Mouse (Mus musculus): ENCODE results near the gene Ly6g5b.

Gene Ly6g5b

GRCm38 (mm10) chr17:35105740-35106389, 9.4 kb downstream of the Ly6g5b start:
- DNase-seq (ENCODE audit: low spot score), result no peak

- no peak for DNase-seq (ENCODE audit: low spot score)
Observed at GRCm38 (mm10) chr17:35104754-35105153, 10.5 kb downstream of the Ly6g5b start.

- DNase-seq (ENCODE audit: low spot score), result no peak
Observed at GRCm38 (mm10) chr17:35104079-35104478, 11.1 kb downstream of the Ly6g5b start.

GRCm38 (mm10) chr17:35103221-35103690, 12.0 kb downstream of the Ly6g5b start:
- DNase-seq (ENCODE audit: low spot score), result no peak

- no peak for DNase-seq (ENCODE audit: low spot score)
Observed at GRCm38 (mm10) chr17:35102299-35102698, 12.9 kb downstream of the Ly6g5b start.

GRCm38 (mm10) chr17:35101161-35101560, 14.1 kb downstream of the Ly6g5b start:
- no peak for DNase-seq (ENCODE audit: low spot score)

GRCm38 (mm10) chr17:35100196-35100765, 14.9 kb downstream of the Ly6g5b start:
- DNase-seq (ENCODE audit: low spot score), result no peak

GRCm38 (mm10) chr17:35097164-35097655, 18.0 kb downstream of the Ly6g5b start:
- no peak for DNase-seq (ENCODE audit: low spot score)

GRCm38 (mm10) chr17:35096597-35096996, 18.6 kb downstream of the Ly6g5b start:
- DNase-seq (ENCODE audit: low spot score), result no peak

- DNase-seq (ENCODE audit: low spot score), result peak; percentile 51
Observed at GRCm38 (mm10) chr17:35094475-35095365, 20.5 kb downstream of the Ly6g5b start.

GRCm38 (mm10) chr17:35092403-35093198, 22.6 kb downstream of the Ly6g5b start:
- DNase-seq (ENCODE audit: low spot score), result no peak

GRCm38 (mm10) chr17:35090166-35090932, 24.9 kb downstream of the Ly6g5b start:
- no peak for DNase-seq (ENCODE audit: low spot score)

GRCm38 (mm10) chr17:35088825-35089644, 26.2 kb downstream of the Ly6g5b start, which contains the start of gene Abhd16a:
Gene Abhd16a, plus strand, starts transcription at chr17:35089263.
- DNase-seq (ENCODE audit: low spot score), result peak; percentile 89

- DNase-seq (ENCODE audit: low spot score), result no peak
Observed at GRCm38 (mm10) chr17:35088151-35088550, 27.1 kb downstream of the Ly6g5b start.

- no peak for DNase-seq (ENCODE audit: low spot score)
Observed at GRCm38 (mm10) chr17:35085208-35085865, 29.9 kb downstream of the Ly6g5b start, which contains the start of gene Ly6g6f. Gene Ly6g6f, minus strand, starts transcription at chr17:35085610.

- DNase-seq (ENCODE audit: low spot score), result no peak
Observed at GRCm38 (mm10) chr17:35083929-35084497, 31.2 kb downstream of the Ly6g5b start.

- DNase-seq (ENCODE audit: low spot score), result no peak
Observed at GRCm38 (mm10) chr17:35082841-35083576, 32.2 kb downstream of the Ly6g5b start.

- no peak for DNase-seq (ENCODE audit: low spot score)
Observed at GRCm38 (mm10) chr17:35080710-35081109, 34.5 kb downstream of the Ly6g5b start.
